ENCODE assay signal across 18 mouse cellular contexts in the genomic region with DNA sequence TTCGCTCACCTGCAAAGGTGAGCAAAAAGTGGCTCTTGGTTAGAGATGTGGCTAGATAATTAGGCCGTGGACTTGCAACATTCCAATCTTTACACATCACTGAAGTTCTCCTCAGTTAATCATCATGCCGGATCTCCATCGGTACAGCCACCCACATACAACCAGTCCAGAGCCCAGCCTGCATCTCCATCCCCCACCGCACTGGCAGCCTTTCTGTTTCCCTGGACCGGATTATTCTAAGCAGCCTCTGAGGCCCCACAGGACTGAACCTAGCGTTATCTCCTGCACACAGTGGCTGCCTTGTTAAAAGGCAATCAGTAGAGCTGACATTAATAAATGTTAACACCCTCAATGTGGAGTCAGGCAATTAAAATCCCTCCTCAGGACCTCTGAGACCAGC.
A peak's percentile ranks its signal among the peaks of the same experiment; 100 is the strongest.
DNase-seq lines count a peak whose midpoint lies in the region; ATAC-seq lines count a peak whose summit lies in the region.
"Had no signal": no experiment of that assay in that cellular context is flagged by ENCODE, and none has a peak within 500 bp of the region (broad histone marks: within the 10 kb centered on the region; RNA-seq: fewer than 3 reads in every experiment).

No protein-coding gene starts in this region.

- no peak for ATAC-seq in neural tube, embryonic 13.5 days (ENCODE audit: low read depth)
- ATAC-seq in erythroid progenitor cell, adult 5-6 weeks (replicated peaks; ENCODE audit: low FRiP score, poor library complexity, severe bottlenecking) = no peak
- ATAC-seq in heart, embryonic 12.5 days (ENCODE audit: insufficient number of reproducible peaks, low FRiP score) = no peak
- ATAC-seq: intestine, embryonic 16.5 days had no signal

- H3K4me2 ChIP-seq in neural tube, embryonic 13.5 days = no peak overlapping the region
- H3K4me2 ChIP-seq in heart, embryonic 12.5 days = no peak overlapping the region
- H3K4me2 ChIP-seq: liver, embryonic 15.5 days had no signal

- DNase-seq in frontal cortex, postnatal 36 days (ENCODE audit: low spot score in 2 of 2) = peak; percentile 37 to 40
- DNase-seq in frontal cortex, postnatal 14 days (ENCODE audit: low spot score in 2 of 2) = no peak
- no peak for DNase-seq in neural tube, embryonic 10.5 days (ENCODE audit: extremely low spot score, low spot score)
- peak; percentile 52 to 61 for DNase-seq in layer of hippocampus, postnatal 36 days
- DNase-seq in retina, embryonic 14.5 days (ENCODE audit: low spot score) = peak; percentile 66
- DNase-seq: cerebellum, adult 9-11 months; gastrocnemius, postnatal 10 days; kidney, postnatal 10 days; thymus, postnatal 36 days had no signal

- 58% methylated on average over 7 of the region's 7 CpGs for WGBS in neural tube, embryonic 13.5 days
- WGBS in heart, embryonic 12.5 days = 51% methylated on average over 7 of the region's 7 CpGs

- peaks cover 7% of the 10 kb centered on the region; the same call in 1 of the 2 replicates for H3K4me1 ChIP-seq in neural tube, embryonic 13.5 days (replicated peaks)
- peaks cover 11% of the 10 kb centered on the region; the same call in 1 of the 2 replicates for H3K4me1 ChIP-seq in heart, embryonic 12.5 days (replicated peaks)
- H3K4me1 ChIP-seq: liver, embryonic 15.5 days had no signal

- no peak overlapping the region for H3K4me3 ChIP-seq in neural tube, embryonic 13.5 days
- H3K4me3 ChIP-seq in heart, embryonic 12.5 days = no peak overlapping the region
- H3K4me3 ChIP-seq: limb, embryonic 10.5 days; liver, embryonic 15.5 days; myocyte had no signal

- H3K27ac ChIP-seq in neural tube, embryonic 13.5 days (replicated peaks) = peak overlapping the region; percentile 13; the same call in 1 of the 2 replicates
- H3K27ac ChIP-seq in heart, embryonic 12.5 days (ENCODE audit: poor library complexity, severe bottlenecking) = no peak overlapping the region
- H3K27ac ChIP-seq: limb, embryonic 10.5 days; liver, embryonic 15.5 days; macrophage had no signal

- no peaks in the 10 kb centered on the region for H3K27me3 ChIP-seq in neural tube, embryonic 13.5 days
- no peaks in the 10 kb centered on the region for H3K27me3 ChIP-seq in heart, embryonic 12.5 days (replicated peaks)
- H3K27me3 ChIP-seq: liver, embryonic 15.5 days had no signal

- no peaks in the 10 kb centered on the region for H3K36me3 ChIP-seq in neural tube, embryonic 13.5 days
- no peaks in the 10 kb centered on the region for H3K36me3 ChIP-seq in heart, embryonic 12.5 days
- H3K36me3 ChIP-seq: G1E; limb, embryonic 10.5 days; liver, embryonic 15.5 days had no signal

- H3K9me3 ChIP-seq in neural tube, embryonic 13.5 days = no peaks in the 10 kb centered on the region
- peaks cover 3% of the 10 kb centered on the region; the same call in 1 of the 2 replicates for H3K9me3 ChIP-seq in heart, embryonic 12.5 days (replicated peaks)
- H3K9me3 ChIP-seq: G1E; limb, embryonic 10.5 days; liver, embryonic 15.5 days had no signal

- no peak overlapping the region for H3K9ac ChIP-seq in neural tube, embryonic 13.5 days
- no peak overlapping the region for H3K9ac ChIP-seq in heart, embryonic 12.5 days
- H3K9ac ChIP-seq: liver, embryonic 15.5 days had no signal

Comparison
In these comparisons a context has a peak if more than half of its experiments do, and no peak if none do; other contexts are left out.
1. DNase-seq: peak in frontal cortex, postnatal 36 days (2 of 2), layer of hippocampus, postnatal 36 days (2 of 2) and retina, embryonic 14.5 days (single experiment); none in frontal cortex, postnatal 14 days (0 of 2) and neural tube, embryonic 10.5 days (single experiment).